Mouse (Mus musculus) lung, postnatal 36 days (tissue): Measurements from ENCODE around the gene Car2.
A peak's percentile ranks its signal among the peaks of the same experiment; 100 is the strongest.

Experiments used
- DNase-seq: peaks from one replicate; pipeline ENCODE4 v3.0.0; 2022; ENCODE audit warnings: mixed read lengths

Car2 gene

DNA sequence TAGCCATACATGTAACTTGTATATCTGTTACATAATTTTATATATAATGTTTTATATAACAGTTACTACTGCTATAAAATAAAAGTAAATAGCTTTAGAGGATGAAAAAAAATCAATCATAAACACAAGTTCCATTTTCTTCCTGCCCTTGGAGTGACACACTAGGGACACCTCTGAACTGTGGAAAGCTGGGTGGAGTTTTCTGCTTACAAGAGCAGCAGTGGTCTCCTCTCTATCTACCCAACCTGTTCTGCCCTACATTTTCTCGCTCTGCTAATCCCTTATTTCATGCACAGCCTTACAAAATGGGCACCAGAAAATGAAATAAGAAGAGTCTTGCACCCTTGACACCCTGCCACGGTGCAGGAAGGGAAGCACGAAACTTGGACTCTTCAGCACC, 6.8 kb upstream of the Car2 start:
- no peak for DNase-seq

DNA sequence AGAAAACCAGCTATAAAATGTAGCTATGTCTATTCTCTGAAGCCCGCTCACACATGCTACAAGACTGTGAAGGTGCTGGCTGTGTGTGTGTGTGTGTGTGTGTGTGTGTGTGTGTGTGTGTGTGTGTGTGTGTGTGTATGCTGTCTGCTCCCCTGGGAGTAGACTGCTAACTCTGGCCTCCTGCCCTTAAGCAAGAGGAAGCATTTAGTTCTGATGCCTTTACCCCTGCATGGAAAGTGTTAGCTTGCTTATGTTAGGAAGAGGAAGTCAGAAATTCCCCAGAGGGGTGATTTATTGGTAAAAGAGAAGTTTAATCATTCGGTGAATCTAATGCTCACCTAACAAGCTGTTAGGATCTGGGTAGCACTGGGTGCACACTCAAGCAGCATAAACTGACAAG, 5.8 kb upstream of the Car2 start:
- peak; percentile 23 for DNase-seq

DNA sequence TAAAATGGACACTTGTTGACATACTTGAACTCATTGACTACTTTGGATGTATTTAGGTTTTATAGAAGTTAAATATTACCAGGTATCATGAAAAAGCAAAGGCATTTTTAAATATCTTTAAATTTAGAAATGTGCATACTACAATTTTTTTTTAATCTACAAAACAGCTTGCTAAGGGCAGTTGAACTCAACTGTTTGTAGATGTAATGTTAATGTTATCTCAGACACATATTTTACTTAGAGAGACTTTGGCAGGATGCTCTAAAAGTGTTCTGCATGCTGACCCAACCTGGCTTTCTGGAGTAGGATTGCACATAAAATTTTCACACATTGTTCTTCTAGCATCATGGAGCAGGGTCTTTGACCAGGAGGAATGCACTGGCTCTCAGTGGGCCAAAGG, 4.1 kb upstream of the Car2 start:
- no peak for DNase-seq

DNA sequence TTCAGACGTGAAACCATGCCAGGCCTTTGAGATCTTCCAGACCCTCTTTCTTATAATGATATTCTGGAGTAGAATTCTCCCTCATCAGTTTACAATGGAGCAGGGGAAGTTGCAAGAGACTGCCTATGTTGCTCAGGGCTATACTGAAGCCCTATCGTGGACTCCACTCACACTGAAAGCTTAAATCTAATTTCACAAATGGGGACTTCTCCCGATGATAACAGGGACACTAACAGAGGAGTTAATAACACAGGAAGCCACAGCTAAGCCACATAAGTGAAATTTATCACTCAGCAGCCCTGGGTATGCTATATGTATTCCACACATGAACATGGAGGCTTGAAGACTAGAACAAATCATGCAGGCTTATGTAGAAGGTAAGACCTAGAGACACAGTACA, 3.3 kb upstream of the Car2 start:
- DNase-seq, result no peak

DNA sequence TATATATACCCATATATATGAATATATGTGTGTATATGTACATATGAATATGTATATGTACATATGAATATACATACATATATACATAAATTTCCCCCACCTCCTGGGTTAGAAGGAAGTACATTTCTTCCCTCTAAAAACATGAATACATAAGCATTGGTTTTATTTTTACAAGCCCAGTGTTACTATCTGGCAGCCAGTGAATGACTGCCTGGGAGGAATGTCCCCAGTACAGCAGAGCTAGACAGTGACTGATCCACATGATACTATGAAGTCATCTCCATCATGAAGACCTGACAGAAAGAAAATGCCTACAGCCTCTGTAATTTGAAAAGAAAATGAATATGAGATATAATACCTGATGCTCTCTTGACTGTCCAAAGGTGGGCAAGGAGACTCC, 1.2 kb upstream of the Car2 start:
- no peak for DNase-seq

DNA sequence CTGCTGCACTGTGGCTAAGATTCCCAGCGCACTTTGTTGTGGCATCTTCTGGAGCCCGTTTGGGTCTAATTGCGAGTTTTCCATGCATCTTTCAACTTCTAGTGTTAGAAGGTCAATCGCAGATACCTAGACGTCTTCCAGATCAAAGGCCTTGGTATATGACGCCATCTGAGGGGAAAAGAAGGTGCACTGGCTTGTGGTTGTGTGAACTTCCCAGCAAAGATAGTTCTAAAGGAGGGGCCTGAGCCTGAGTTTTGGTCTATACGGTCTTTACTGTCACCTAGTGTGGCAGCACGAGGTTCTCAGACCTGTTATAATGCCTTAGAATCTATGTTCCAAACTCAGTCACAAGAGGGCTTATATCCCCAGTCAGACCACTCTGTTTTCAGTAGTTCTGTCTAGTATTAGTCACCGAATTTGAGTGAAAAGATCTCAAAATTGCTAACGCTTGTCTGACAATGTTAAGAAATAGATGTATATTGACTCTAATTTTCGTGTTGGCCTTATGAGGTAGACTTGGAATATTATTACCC, 1.1 kb downstream of the Car2 start:
- DNase-seq, result no peak

DNA sequence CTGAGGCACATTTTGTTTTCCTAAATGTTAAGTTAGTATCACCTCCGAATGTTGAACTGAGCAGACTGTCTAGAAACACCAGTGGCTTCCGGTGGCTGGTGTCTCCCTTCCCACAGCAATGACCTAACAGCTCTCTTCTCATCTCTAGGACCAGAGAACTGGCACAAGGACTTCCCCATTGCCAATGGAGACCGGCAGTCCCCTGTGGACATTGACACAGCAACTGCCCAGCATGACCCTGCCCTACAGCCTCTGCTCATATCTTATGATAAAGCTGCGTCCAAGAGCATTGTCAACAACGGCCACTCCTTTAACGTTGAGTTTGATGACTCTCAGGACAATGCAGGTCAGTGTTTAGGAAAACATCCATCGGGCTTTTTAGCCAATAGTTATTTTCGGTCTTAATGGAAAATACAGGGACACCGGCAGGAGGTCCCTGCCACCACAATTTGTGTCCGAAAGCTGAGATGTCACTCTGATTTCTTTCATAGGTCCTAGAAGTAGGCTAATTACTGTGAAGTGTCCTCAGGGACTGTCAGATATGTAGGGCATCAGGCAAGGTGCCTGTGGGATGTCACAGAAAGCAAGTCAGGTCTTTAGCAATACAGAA, 1.7 kb downstream of the Car2 start:
- peak; percentile 35 for DNase-seq

DNA sequence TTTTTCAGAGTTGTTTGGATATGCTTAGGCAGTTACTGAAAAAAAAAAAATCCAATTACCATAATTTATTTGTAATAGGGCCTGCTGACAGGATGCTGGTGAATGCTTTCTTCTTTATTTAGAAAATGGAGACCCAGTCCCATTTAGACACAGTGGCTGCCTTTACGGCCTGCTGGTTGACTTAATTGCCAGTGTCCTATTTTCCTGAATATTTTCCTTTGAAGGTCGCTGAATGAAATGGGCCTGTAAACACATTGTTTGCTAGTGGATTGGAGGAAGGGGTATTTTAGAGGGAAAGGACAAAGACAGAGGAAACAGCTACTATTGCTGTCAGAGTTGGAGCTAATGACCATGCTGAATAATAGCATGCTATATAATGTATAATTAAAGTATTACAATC, 2.5 kb downstream of the Car2 start:
- DNase-seq, result no peak

DNA sequence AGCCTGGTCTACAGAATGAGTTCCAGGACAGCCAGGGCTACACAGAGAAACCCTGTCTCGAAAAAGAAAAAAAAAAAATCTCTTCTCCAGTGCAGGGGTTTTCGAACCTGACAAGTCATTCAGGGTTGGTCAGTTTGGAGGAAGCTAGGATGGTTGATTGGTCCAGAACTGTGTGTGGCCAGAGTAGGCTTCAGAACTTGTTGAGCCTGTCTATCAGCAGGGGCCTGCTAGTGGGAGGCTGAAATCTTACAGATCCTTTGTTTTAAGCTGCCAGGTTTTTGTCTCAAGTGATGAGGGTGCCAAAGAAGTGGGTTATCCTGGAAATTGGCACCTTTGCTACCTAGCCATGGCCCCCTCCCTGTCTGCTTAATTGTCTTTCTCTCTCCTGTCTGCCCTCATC, 3.0 kb downstream of the Car2 start:
- no peak for DNase-seq

DNA sequence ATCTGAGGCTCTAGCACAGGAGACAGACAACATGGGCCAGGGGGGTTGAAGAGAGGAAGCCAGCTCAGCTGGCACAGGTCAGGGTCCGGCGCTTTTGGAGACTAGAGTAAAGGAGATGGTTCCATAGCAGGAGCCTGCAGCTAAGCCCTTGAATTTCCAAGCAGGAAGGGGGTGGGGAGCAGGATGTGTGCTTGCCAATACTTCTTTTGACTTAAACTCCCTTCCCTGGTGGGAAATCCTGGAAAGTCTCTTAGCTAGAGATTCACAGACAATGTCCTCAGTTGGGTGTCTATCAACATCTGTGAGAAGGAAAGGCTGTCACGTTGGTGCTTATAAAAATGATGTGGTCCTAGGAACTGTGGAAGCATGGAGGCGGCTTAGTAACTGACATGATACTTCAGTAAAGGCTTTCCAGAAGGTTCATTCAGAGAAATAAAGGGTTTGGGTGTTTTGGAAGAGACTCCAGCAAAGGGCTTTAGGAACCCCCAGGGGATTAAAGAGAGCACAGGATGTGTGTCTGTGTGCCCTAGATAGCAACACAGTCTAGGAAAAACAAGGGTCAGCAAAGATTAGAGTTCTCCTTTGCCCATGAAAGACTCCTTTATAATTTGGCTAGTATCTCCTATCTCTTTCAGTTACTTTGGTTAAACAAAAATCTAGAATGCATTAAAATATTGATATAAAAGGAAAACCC, 3.8 kb downstream of the Car2 start:
- peak; percentile 42 for DNase-seq

DNA sequence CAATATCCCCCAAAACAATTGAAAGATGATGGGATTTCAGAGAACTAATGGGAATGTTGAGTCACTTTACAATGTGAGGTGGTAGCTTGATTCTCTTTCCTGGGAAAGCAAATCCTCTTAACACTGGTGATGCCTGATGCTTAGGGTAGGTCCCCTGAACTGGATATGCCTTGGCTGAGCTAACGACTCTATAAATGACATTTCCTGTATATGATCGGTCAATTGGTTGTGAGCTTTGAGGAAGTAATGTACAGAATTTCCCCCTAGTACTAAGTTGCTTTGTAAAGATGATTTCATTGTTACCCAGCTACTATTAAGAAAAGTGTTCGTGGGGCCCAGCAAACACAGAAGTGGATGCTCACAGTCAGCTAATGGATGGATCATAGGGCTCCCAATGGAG, 6.9 kb downstream of the Car2 start:
- no peak for DNase-seq

DNA sequence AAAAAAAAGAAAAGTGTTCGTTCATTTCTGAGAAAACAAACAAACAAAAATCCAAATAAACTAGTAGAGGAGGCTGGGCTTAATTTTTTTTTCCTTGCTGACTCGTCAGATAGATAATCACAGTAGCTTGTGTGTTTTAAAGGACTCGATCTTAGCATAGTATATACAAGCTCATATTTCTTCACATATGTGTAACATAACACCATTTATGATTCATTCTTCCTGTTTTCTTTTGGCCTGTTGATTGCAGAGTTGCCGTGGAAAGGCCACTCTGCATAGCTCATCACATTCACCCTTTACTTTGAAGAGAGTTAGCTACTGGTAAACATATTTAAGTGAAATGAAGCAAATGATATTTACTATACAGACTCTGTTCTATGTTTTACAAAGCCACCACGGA, 7.6 kb downstream of the Car2 start:
- DNase-seq, result no peak

DNA sequence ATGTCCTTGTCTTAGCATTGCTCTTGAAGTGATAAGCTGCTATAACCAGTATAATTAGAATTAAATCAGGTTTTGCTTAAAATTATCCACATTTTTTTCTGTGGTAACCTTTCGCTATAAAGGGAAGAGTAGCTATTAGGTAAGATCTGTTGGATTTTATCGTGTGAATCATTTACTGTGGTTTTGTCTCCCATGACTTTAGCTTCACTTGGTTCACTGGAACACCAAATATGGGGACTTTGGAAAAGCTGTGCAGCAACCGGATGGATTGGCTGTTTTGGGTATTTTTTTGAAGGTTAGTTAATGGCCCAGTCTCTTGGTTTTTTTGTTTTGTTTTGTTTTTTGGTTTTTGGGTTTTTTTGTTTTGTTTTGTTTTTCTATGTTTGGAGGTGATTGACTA, 9.3 kb downstream of the Car2 start:
- DNase-seq, result no peak

DNA sequence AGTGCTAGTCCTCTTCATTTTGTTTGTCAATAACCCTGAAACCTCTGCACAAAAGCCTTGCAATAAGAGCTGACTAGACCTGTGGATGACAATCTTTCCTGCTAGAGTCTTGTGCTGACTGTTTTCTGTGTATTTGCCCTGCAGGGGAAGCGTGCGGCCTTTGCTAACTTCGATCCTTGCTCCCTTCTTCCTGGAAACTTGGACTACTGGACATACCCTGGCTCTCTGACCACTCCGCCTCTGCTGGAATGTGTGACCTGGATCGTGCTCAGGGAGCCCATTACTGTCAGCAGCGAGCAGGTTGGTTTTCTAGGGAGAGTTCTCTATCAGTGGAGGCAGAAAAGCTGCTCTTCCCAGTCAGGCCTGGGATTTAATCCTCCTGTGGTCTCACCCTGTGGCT, 11.7 kb downstream of the Car2 start:
- no peak for DNase-seq

DNA sequence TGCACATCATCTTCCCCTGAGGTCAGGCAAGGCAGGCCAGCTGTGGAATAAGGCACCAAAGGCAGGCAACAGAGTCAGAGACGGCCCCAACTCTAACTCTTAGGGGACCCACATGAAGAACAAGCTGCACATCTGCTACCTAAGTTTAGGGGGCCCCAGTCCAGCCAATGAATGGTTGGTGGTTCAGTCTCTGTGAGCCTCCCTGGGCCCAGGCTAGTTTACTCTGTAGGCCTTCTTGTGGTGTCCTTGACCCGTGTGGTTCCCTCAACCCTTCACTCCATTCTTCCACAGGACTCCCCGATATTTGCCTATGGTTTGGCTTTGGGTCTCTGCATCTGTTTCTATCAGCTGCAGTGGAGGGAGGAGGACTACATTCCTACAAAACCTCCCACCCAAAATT, 17.3 kb downstream of the Car2 start:
- DNase-seq, result no peak

DNA sequence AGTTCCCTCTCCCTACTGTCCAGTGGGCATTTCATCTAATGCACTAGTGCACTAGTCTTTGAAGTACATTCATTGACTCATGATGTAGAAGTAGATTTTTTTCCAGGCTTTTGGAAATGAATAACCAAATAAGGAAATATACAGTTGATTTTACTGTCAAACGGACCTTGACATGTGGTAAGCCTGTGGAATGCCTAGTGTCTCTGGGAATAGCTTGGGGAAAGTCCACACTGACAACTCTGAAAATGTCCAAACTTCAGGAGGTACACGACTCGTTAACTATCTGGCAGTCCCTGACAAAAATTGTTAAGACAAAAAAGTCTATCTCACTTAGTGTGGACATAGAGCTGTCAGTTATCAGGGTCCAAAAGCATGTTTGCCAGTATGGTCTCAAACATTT, 18.1 kb downstream of the Car2 start:
- no peak for DNase-seq

DNA sequence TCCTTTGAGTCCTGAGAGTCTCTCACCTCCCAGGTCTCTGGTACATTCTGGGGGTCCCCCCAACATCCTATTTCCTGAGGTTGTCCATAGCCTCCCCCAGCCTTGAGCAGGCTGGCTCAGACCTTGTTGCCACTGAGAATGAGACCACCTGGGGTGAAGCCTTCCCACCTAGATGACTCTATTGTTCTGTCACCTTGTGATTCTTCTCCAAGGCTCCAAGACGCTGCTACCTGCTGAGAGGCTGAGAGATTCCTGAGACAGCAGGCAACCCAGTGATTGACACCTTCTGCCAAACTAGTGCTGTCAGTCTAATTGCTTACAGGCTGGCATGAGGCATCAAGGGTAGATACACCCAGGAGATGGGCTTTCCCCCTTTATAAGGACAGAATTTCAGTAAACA, 21.2 kb downstream of the Car2 start:
- DNase-seq, result no peak

DNA sequence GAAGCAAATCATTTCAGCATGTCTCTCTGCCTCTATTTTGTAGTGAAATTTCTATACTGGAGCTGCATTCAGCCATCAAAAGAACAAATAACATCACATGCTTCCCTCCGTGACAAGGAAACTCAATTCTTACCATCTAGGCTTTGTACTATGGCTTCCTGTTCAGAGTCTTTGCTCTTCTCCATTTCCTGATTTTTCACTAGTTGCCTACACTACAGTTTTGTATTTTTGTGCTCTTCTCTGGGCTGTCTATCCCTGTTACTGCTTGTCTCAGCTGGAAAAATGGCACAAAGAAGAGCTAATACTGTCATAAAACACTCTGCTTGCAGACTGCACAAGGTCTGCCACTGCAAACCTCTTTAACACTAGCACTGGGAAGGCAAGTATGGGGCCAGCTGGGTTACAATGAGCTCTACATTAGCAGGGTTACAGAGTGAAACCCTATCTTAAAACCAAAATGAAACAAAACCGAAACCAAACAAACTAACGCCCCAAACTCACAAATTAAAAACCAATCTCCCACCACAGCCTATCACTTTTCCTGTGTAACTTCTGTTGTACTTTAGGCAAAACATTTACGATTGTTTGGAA, 26.0 kb downstream of the Car2 start:
- no peak for DNase-seq

DNA sequence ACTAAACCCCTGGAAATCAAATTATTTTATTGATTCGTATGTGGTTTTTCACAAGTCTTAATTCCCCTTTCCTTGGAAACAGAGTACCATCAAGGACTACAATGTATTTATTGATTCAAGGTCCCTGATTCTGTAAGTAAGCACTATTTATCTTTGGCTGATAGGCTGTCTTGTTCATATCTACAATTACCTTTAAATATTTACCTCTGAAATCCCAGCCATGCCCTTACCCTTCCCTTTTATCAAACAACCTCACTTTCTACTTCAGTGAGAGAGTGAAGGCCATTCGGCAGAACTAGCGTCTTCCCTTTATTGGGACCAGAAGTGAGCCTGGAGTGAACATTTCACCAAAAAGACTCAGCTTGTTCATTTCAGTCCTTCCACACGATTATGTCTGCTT, 27.7 kb downstream of the Car2 start:
- DNase-seq, result no peak

DNA sequence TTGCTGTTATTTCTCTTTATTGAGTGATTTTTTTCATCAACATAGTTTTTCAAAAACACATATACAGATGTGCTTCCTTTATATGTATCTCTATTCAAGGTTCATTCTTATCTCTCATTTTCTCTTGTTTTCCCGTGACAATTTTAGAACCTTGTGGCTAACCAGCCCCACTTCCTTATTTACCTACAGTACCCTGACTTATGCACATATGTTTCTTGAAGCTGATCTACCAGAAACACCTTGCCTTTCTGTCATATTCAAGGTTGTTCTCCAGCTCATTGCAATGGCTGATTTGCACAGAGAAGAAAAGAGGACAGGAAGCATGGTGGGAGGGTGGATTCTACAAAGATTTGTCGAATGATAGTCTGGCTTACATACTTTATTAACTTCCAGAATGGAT, 29.3 kb downstream of the Car2 start:
- DNase-seq, result no peak

DNA sequence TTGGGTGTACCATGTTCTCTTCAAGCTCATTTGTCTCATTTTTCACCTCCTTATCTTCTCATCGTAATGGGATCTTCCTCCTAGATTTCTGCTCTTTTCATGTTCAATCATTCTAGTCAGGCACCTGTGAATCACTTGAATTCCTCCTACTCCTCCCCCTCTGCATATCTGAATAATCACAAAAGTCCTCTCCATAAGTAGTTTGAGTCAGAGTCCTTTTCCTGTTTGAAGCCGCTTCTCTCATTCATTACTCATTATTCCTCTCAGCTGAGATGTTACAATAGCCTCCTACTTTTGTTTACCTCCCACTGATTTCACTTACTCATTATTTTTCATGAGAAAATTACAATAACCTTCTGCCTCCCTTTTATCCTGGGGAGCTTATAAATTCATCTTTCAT, 31.2 kb downstream of the Car2 start:
- DNase-seq, result no peak

DNA sequence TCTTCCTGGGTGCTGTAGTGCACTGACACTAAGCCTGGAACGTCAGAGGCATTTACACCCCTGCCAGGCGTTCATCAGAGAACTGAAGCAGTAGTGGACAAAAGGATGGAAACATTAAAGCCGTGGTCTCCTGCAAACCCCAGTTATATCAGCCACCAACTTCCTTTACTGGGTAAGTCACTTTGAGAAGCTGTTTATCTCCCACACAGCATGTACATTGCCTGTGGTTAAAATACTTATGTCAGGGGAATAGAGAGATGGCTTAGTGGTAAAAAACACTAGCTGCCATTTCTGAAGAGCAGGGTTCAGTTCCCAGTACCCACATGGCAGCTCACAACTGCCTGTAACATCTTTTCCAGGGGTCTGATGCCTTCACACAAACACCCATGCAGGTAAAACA, 58.6 kb downstream of the Car2 start:
- DNase-seq, result no peak

DNA sequence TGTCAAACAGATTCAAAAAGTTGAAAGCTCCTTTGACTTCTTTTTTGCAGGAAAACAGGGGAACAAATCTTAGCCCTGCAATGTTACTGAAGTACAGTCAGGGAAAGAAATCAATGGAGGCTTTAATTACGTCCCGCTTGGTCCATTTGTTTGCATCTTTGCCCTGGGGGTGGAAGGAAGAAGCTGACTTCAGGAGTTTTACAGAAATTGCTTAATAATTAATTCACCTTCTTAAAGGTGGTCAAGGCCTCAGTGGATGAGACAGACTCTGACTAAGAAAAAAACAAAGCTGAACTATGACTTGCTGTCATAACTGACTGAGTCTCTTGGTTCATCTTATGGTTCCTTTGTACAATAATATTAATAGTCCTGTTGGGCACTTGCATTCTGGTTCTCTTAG, 59.6 kb downstream of the Car2 start:
- DNase-seq, result no peak

DNA sequence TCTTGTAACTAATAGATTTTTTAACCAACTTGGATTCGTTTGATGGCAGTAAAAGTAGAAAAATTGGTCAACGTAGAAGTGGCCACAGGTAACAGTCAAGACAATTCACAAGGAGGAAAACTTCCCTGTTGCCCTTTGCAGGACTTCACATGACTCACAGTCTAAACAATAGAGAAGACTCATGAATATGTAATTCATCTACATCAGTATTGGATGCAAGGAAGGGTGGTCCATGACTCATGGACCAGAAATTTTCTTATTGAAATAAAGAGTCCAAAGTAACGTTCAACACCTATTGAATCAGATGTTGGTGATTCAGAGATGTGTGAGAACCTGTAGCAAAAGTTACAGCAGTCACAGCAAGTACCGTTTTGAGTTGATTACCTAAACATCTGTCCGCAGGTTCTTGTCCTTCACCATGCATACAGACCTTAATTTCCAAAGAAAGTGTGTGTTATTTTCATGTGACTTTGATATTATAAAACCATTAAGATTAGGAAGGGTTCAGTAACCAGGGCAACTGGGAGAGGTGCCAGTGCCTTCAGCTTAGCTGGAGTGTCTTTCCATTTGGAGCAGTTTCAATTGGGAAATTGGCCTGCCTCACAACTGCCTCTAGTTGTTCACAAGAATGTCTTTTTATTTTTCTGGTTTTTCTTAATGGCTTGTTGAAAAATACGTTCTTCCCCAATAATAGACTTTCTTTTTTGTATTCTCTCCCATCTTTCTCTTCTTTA, 62.2 kb downstream of the Car2 start:
- peak; percentile 67 for DNase-seq
